Mouse (Mus musculus): ENCODE data around the gene Ifnar2. TPM values are rescaled to one million over a fixed set of nuclear protein-coding genes. Genes with fewer than 3 reads are reported as not detected.

The Ifnar2 gene
- polyA plus RNA-seq, 1 experiment from 2014 or later = 41.1 TPM

- Histone ChIP-seq H3K27me3 (replicated peaks; ENCODE audit: control insufficient read depth, insufficient read depth, low read length) (no peaks in the 10 kb centered on the region), H3K4me1 (replicated peaks; ENCODE audit: control insufficient read depth, insufficient read depth, low read length) (0 out of 2 replicates have a peak, but pooled peaks cover 2% of the 10 kb centered on the region), H3K27ac (ENCODE audit: low read depth) (no peak overlapping the region), H3K9ac (ENCODE audit: low read length) (no peak overlapping the region), H3K36me3 (ENCODE audit: control insufficient read depth, insufficient read depth, low read length) (peaks cover 58% of the 10 kb centered on the region), H3K4me2 (ENCODE audit: low read length) (no peak overlapping the region), H3K9me3 (ENCODE audit: control insufficient read depth, low read length) (no peaks in the 10 kb centered on the region), H3K4me3 (ENCODE audit: low read depth, low read length) (no peak overlapping the region)
- DNase-seq (ENCODE audit: low spot score) (no peak), ATAC-seq (replicated peaks; ENCODE audit: low FRiP score, low TSS enrichment, low read depth) (no peak)
- 94% methylated on average over 6 of the region's 6 CpGs for WGBS
These were observed 43.8 kb downstream of the Ifnar2 start for GRCm38 (mm10) chr16:91416357-91416756.

DNA sequence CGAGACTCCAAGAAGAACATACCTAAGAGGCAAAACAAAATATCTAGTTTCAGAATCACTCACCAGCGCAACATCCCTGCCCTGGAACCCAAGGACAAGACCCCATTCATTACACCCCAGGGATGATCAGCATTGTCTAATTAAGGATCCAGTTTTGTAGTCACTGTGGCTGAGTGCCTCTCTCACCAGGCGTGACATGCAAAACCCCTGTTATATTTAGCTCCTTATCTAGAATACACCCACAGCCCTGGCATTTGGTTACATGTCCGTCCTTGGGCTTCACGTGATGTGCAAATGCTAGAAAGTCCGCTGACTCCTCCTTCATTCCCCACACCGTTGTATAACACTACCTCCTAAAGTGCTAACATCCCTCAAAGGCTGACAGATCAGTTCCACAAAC is 44.4 kb downstream of the Ifnar2 start:
- H3K36me3 ChIP-seq (ENCODE audit: control insufficient read depth, insufficient read depth, low read length) = peaks cover 62% of the 10 kb centered on the region
- 68% methylated on average over 7 of the region's 7 CpGs for WGBS

DNA sequence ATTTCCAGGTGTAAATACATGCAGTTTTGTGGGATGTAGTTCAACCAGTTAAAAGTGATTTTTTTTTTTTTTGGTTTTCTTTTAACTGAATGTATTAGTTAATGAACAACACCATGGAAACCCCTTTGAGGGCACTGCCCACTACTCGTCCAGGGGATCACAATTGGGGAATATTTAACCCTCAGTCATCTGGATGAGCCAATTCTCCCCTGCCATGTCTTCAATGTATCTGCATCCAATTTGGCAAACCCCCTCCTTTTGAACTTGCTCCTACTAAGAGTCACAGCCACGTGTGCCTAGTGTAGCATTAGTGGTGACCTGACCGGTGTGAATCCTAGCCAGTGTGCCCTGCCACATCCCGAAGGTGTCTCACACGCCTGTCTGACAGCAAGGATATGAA is 45.9 kb downstream of the Ifnar2 start:
- WGBS = 77% methylated on average over 5 of the region's 5 CpGs
- H3K9me3 ChIP-seq (ENCODE audit: control insufficient read depth, low read length) = no peaks in the 10 kb centered on the region
- no peak for DNase-seq (ENCODE audit: low spot score)
- H3K4me3 ChIP-seq (ENCODE audit: low read depth, low read length) = no peak overlapping the region
- H3K27me3 ChIP-seq (replicated peaks; ENCODE audit: control insufficient read depth, insufficient read depth, low read length) = no peaks in the 10 kb centered on the region
- H3K4me1 ChIP-seq (replicated peaks; ENCODE audit: control insufficient read depth, insufficient read depth, low read length) = no peaks in the 10 kb centered on the region
- no peak overlapping the region for H3K9ac ChIP-seq (ENCODE audit: low read length)
- no peak overlapping the region for H3K4me2 ChIP-seq (ENCODE audit: low read length)
- no peak for ATAC-seq (replicated peaks; ENCODE audit: low FRiP score, low TSS enrichment, low read depth)
- H3K36me3 ChIP-seq (ENCODE audit: control insufficient read depth, insufficient read depth, low read length) = peaks cover 60% of the 10 kb centered on the region
- H3K27ac ChIP-seq (ENCODE audit: low read depth) = no peak overlapping the region

More for the DNA sequence above, 44.4 kb downstream of the Ifnar2 start:
- DNase-seq (ENCODE audit: low spot score) (no peak), ATAC-seq (replicated peaks; ENCODE audit: low FRiP score, low TSS enrichment, low read depth) (no peak)
- Histone ChIP-seq H3K4me2 (ENCODE audit: low read length) (no peak overlapping the region), H3K4me1 (replicated peaks; ENCODE audit: control insufficient read depth, insufficient read depth, low read length) (0 out of 2 replicates have a peak, but pooled peaks cover 2% of the 10 kb centered on the region), H3K27me3 (replicated peaks; ENCODE audit: control insufficient read depth, insufficient read depth, low read length) (no peaks in the 10 kb centered on the region), H3K9ac (ENCODE audit: low read length) (no peak overlapping the region), H3K9me3 (ENCODE audit: control insufficient read depth, low read length) (no peaks in the 10 kb centered on the region), H3K27ac (ENCODE audit: low read depth) (no peak overlapping the region), H3K4me3 (ENCODE audit: low read depth, low read length) (no peak overlapping the region)

DNA sequence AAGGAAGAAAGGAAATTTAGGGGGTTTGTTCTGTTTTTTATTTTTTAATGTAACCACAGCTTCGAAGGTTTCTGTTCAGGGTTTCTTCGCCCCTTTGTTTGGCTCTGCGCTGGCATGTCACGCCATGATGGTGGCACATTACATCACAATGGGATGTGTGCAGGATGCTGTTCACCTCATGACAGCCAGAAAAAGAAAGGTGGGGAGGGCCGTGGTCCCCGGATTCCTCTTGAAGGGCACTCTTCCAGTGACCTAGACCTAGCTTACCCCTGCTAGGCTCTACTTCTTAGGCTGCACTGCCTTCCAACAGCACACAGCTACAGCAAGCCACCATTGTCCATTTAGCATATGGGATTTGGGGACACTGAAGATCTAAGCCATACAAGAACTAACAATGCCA is 53.2 kb downstream of the Ifnar2 start:
- Histone ChIP-seq H3K36me3 (ENCODE audit: control insufficient read depth, insufficient read depth, low read length) (peaks cover 42% of the 10 kb centered on the region), H3K4me3 (ENCODE audit: low read depth, low read length) (no peak overlapping the region), H3K9ac (ENCODE audit: low read length) (no peak overlapping the region), H3K9me3 (ENCODE audit: control insufficient read depth, low read length) (0 out of 2 replicates have a peak, but pooled peaks cover 6% of the 10 kb centered on the region), H3K27ac (ENCODE audit: low read depth) (no peak overlapping the region), H3K4me1 (replicated peaks; ENCODE audit: control insufficient read depth, insufficient read depth, low read length) (no peaks in the 10 kb centered on the region), H3K4me2 (ENCODE audit: low read length) (no peak overlapping the region), H3K27me3 (replicated peaks; ENCODE audit: control insufficient read depth, insufficient read depth, low read length) (no peaks in the 10 kb centered on the region)
- ATAC-seq (replicated peaks; ENCODE audit: low FRiP score, low TSS enrichment, low read depth) (no peak), DNase-seq (ENCODE audit: low spot score) (no peak)
- WGBS = 96% methylated on average over 6 of the region's 6 CpGs

DNA sequence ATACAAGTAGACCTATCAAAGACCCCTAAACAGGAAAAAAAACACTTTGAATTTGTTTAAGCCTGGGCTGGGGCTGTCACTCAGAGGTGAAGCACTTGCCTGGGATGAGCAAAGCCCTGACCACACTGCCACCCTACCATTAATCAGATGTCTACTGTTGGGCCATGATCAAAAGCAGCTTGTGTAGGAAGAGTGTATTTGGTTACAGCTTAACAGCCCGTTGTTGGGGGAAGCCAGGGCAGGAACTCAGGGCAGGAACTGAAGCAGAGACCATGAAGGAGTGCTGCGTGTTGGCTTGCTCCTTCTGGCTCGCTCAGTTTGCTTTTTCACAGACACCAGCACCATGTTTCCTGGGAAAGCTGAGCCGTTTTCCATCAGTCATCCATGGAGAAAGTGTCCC is 54.0 kb downstream of the Ifnar2 start:
- Histone ChIP-seq H3K36me3 (ENCODE audit: control insufficient read depth, insufficient read depth, low read length) (peaks cover 40% of the 10 kb centered on the region), H3K4me2 (ENCODE audit: low read length) (no peak overlapping the region), H3K27me3 (replicated peaks; ENCODE audit: control insufficient read depth, insufficient read depth, low read length) (no peaks in the 10 kb centered on the region), H3K27ac (ENCODE audit: low read depth) (no peak overlapping the region), H3K4me3 (ENCODE audit: low read depth, low read length) (no peak overlapping the region), H3K9ac (ENCODE audit: low read length) (no peak overlapping the region), H3K4me1 (replicated peaks; ENCODE audit: control insufficient read depth, insufficient read depth, low read length) (no peaks in the 10 kb centered on the region), H3K9me3 (ENCODE audit: control insufficient read depth, low read length) (0 out of 2 replicates have a peak, but pooled peaks cover 6% of the 10 kb centered on the region)
- 76% methylated on average over 4 of the region's 4 CpGs for WGBS
- no peak for DNase-seq (ENCODE audit: low spot score)
- ATAC-seq (replicated peaks; ENCODE audit: low FRiP score, low TSS enrichment, low read depth) = no peak

GRCm38 (mm10) chr16:91427461-91427860 is 54.9 kb downstream of the Ifnar2 start:
- no peaks in the 10 kb centered on the region for H3K27me3 ChIP-seq (replicated peaks; ENCODE audit: control insufficient read depth, insufficient read depth, low read length)
- 63% methylated on average over 5 of the region's 5 CpGs for WGBS
- no peak for ATAC-seq (replicated peaks; ENCODE audit: low FRiP score, low TSS enrichment, low read depth)
- H3K9me3 ChIP-seq (ENCODE audit: control insufficient read depth, low read length) = 0 out of 2 replicates have a peak, but pooled peaks cover 6% of the 10 kb centered on the region
- H3K27ac ChIP-seq (ENCODE audit: low read depth) = no peak overlapping the region
- peaks cover 32% of the 10 kb centered on the region for H3K36me3 ChIP-seq (ENCODE audit: control insufficient read depth, insufficient read depth, low read length)
- no peak overlapping the region for H3K4me2 ChIP-seq (ENCODE audit: low read length)
- H3K4me1 ChIP-seq (replicated peaks; ENCODE audit: control insufficient read depth, insufficient read depth, low read length) = no peaks in the 10 kb centered on the region
- H3K4me3 ChIP-seq (ENCODE audit: low read depth, low read length) = no peak overlapping the region
- no peak overlapping the region for H3K9ac ChIP-seq (ENCODE audit: low read length)
- DNase-seq (ENCODE audit: low spot score) = no peak

DNA sequence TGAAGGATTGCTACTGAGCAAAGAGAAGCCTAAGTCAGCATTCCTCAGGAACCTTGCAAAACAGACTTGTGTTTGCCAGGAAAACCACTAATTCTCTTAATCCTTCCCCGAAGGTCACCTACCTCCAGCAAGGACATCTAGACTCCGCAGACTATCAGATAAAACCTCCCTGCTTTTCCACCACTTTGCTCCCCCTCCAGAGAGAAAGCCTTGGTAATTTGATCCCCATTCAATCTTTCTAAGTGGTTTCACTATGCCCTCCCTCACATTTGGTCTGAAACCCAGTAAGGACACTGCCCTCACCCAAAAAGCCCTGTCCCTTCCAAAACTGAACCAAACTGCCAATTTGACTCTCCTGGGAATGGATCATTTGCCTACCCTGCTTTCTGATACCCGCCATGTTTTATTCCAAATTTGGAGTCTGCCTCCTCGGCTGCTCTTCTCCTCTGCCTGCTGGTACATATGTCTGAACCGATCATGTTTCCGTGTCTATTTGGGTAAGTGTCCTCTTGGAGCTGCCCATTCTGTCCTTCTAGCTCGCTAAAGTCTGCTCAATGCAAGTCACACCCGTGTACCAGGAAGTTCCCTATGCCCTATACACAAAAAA is 55.8 kb downstream of the Ifnar2 start:
- H3K27me3 ChIP-seq (replicated peaks; ENCODE audit: control insufficient read depth, insufficient read depth, low read length) = no peaks in the 10 kb centered on the region
- H3K9me3 ChIP-seq (ENCODE audit: control insufficient read depth, low read length) = 0 out of 2 replicates have a peak, but pooled peaks cover 6% of the 10 kb centered on the region
- ATAC-seq (replicated peaks; ENCODE audit: low FRiP score, low TSS enrichment, low read depth) = no peak
- 69% methylated on average over 8 of the region's 8 CpGs for WGBS
- no peak overlapping the region for H3K4me3 ChIP-seq (ENCODE audit: low read depth, low read length)
- no peak overlapping the region for H3K9ac ChIP-seq (ENCODE audit: low read length)
- no peak overlapping the region for H3K27ac ChIP-seq (ENCODE audit: low read depth)
- H3K36me3 ChIP-seq (ENCODE audit: control insufficient read depth, insufficient read depth, low read length) = peaks cover 30% of the 10 kb centered on the region
- no peak overlapping the region for H3K4me2 ChIP-seq (ENCODE audit: low read length)
- no peak for DNase-seq (ENCODE audit: low spot score)
- H3K4me1 ChIP-seq (replicated peaks; ENCODE audit: control insufficient read depth, insufficient read depth, low read length) = no peaks in the 10 kb centered on the region

GRCm38 (mm10) chr16:91432720-91433328 is 60.2 kb downstream of the Ifnar2 start:
- no peak overlapping the region for H3K4me2 ChIP-seq (ENCODE audit: low read length)
- no peak for DNase-seq (ENCODE audit: low spot score)
- H3K4me1 ChIP-seq (replicated peaks; ENCODE audit: control insufficient read depth, insufficient read depth, low read length) = no peaks in the 10 kb centered on the region
- no peak for ATAC-seq (replicated peaks; ENCODE audit: low FRiP score, low TSS enrichment, low read depth)
- no peak overlapping the region for H3K27ac ChIP-seq (ENCODE audit: low read depth)
- H3K9me3 ChIP-seq (ENCODE audit: control insufficient read depth, low read length) = 0 out of 2 replicates have a peak, but pooled peaks cover 6% of the 10 kb centered on the region
- 38% methylated on average over 5 of the region's 5 CpGs for WGBS
- no peak overlapping the region for H3K4me3 ChIP-seq (ENCODE audit: low read depth, low read length)
- H3K27me3 ChIP-seq (replicated peaks; ENCODE audit: control insufficient read depth, insufficient read depth, low read length) = no peaks in the 10 kb centered on the region
- no peaks in the 10 kb centered on the region for H3K36me3 ChIP-seq (ENCODE audit: control insufficient read depth, insufficient read depth, low read length)
- H3K9ac ChIP-seq (ENCODE audit: low read length) = no peak overlapping the region

All from intestine, embryonic 14.5 days (tissue).